Mouse (Mus musculus) heart, embryonic 12.5 days (tissue): Measurements from ENCODE around the gene Hipk2. TPM values are rescaled to one million over a fixed set of nuclear protein-coding genes. Genes with fewer than 3 reads are reported as not detected.
A peak's percentile ranks its signal among the peaks of the same experiment; 100 is the strongest.

ENCODE experiments used
- ATAC-seq: fragments of 200-750 bp; cut with Nextera tagmentation; 2 replicates; pipeline ENCODE4 v1.8.0; 2017; ENCODE audit warnings: moderate TSS enrichment, moderate library complexity; ENCODE audit not compliant: insufficient number of reproducible peaks, low FRiP score
- H3K27ac ChIP-seq: fragments of 300-500 bp; sonication (generic); 2 replicates; pipeline ENCODE4 v1.5.1; 2016; ENCODE audit warnings: mild to moderate bottlenecking, moderate library complexity; ENCODE audit not compliant: poor library complexity, severe bottlenecking
- H3K27me3 ChIP-seq: fragments of 300-500 bp; sonication (generic); replicated peaks from 2 replicates; pipeline ENCODE4 v1.6.1; 2016; ENCODE audit warnings: mild to moderate bottlenecking, moderate library complexity
- H3K36me3 ChIP-seq: fragments of 300-500 bp; sonication (generic); 2 replicates; pipeline ENCODE4 v1.6.1; 2016; ENCODE audit warnings: mild to moderate bottlenecking, moderate library complexity
- H3K4me1 ChIP-seq: fragments of 300-500 bp; sonication (generic); replicated peaks from 2 replicates; pipeline ENCODE4 v1.6.1; 2016; ENCODE audit warnings: mild to moderate bottlenecking
- H3K4me2 ChIP-seq: fragments of 300-500 bp; sonication (generic); 2 replicates; pipeline ENCODE4 v1.6.1; 2016; ENCODE audit warnings: mild to moderate bottlenecking, moderate library complexity
- H3K4me3 ChIP-seq: fragments of 300-500 bp; sonication (generic); 2 replicates; pipeline ENCODE4 v1.5.1; 2016; ENCODE audit warnings: mild to moderate bottlenecking
- H3K9ac ChIP-seq: fragments of 300-500 bp; sonication (generic); 2 replicates; pipeline ENCODE4 v1.6.1; 2016; ENCODE audit warnings: mild to moderate bottlenecking, moderate library complexity
- H3K9me3 ChIP-seq: fragments of 300-500 bp; sonication (generic); replicated peaks from 2 replicates; pipeline ENCODE4 v1.6.1; 2016; ENCODE audit warnings: mild to moderate bottlenecking, moderate library complexity
- WGBS: fragments of 180-500 bp; shearing (Covaris S2); methylation state at CpG from one replicate; pipeline ENCODE4 v1.1.7; 2016; 5-methylcytosine and 5-hydroxymethylcytosine counted together
- polyA plus RNA-seq: library from polyadenylated mRNA; unstranded; fragments of >200 nt; fragmentation: Nextera tagmentation; extraction: Ambion mirVana; gene quantifications from 2 replicates; pipeline ENCODE4 v1.2.1, GENCODE M21; 2016

Gene Hipk2
- polyA plus RNA-seq, 1 experiment from 2014 or later = 12.5 TPM

- H3K4me3 ChIP-seq = no peak overlapping the region
- peaks cover 6% of the 10 kb centered on the region; the same call in 1 of the 2 replicates for H3K36me3 ChIP-seq
- WGBS = 79% methylated on average over 1 of the region's 1 CpGs
- no peaks in the 10 kb centered on the region for H3K9me3 ChIP-seq
- no peak overlapping the region for H3K4me2 ChIP-seq
- no peaks in the 10 kb centered on the region for H3K27me3 ChIP-seq
- no peak for ATAC-seq
- H3K27ac ChIP-seq = no peak overlapping the region
- H3K4me1 ChIP-seq = peaks cover 47% of the 10 kb centered on the region
- H3K9ac ChIP-seq = no peak overlapping the region
Measured at GRCm38 (mm10) chr6:38866357-38866756, 9.6 kb downstream of the Hipk2 start.

GRCm38 (mm10) chr6:38865805-38866204 lies 10.2 kb downstream of the Hipk2 start:
- no peak for ATAC-seq
- Histone ChIP-seq H3K27me3 (no peaks in the 10 kb centered on the region), H3K9ac (no peak overlapping the region), H3K36me3 (peaks cover 6% of the 10 kb centered on the region; the same call in 1 of the 2 replicates), H3K4me2 (no peak overlapping the region), H3K9me3 (no peaks in the 10 kb centered on the region), H3K4me1 (peaks cover 49% of the 10 kb centered on the region), H3K27ac (no peak overlapping the region), H3K4me3 (no peak overlapping the region)

GRCm38 (mm10) chr6:38863595-38863994 lies 12.4 kb downstream of the Hipk2 start:
- Histone ChIP-seq H3K9ac (no peak overlapping the region), H3K27ac (no peak overlapping the region), H3K4me2 (no peak overlapping the region), H3K4me3 (no peak overlapping the region), H3K9me3 (no peaks in the 10 kb centered on the region), H3K4me1 (peaks cover 54% of the 10 kb centered on the region), H3K27me3 (no peaks in the 10 kb centered on the region), H3K36me3 (no peaks in the 10 kb centered on the region)
- WGBS = 29% methylated on average over 3 of the region's 3 CpGs
- ATAC-seq = no peak; the same call in 1 of the 2 replicates

- no peaks in the 10 kb centered on the region for H3K9me3 ChIP-seq
- H3K27me3 ChIP-seq = no peaks in the 10 kb centered on the region
- ATAC-seq = no peak
- WGBS = 61% methylated on average over 2 of the region's 2 CpGs
- no peak overlapping the region for H3K9ac ChIP-seq
- no peak overlapping the region for H3K4me3 ChIP-seq
- no peaks in the 10 kb centered on the region for H3K36me3 ChIP-seq
- H3K27ac ChIP-seq = no peak overlapping the region
- no peak overlapping the region for H3K4me2 ChIP-seq
- peaks cover 38% of the 10 kb centered on the region for H3K4me1 ChIP-seq
Measured at GRCm38 (mm10) chr6:38860301-38860700, 15.7 kb downstream of the Hipk2 start.

GRCm38 (mm10) chr6:38859819-38860218 lies 16.1 kb downstream of the Hipk2 start:
- Histone ChIP-seq H3K27me3 (no peaks in the 10 kb centered on the region), H3K36me3 (no peaks in the 10 kb centered on the region), H3K27ac (no peak overlapping the region), H3K4me1 (peaks cover 33% of the 10 kb centered on the region), H3K9ac (no peak overlapping the region), H3K4me2 (no peak overlapping the region), H3K4me3 (no peak overlapping the region), H3K9me3 (no peaks in the 10 kb centered on the region)
- ATAC-seq = no peak
- 96% methylated on average over 1 of the region's 1 CpGs for WGBS

- Histone ChIP-seq H3K4me2 (no peak overlapping the region), H3K9me3 (0 out of 2 replicates have a peak, but pooled peaks cover 2% of the 10 kb centered on the region), H3K27ac (no peak overlapping the region), H3K4me3 (no peak overlapping the region), H3K27me3 (no peaks in the 10 kb centered on the region), H3K36me3 (no peaks in the 10 kb centered on the region), H3K9ac (no peak overlapping the region), H3K4me1 (peaks cover 62% of the 10 kb centered on the region)
- 72% methylated on average over 5 of the region's 5 CpGs for WGBS
- no peak for ATAC-seq
Measured at GRCm38 (mm10) chr6:38853561-38853992, 22.4 kb downstream of the Hipk2 start.

- Histone ChIP-seq H3K4me1 (peaks cover 80% of the 10 kb centered on the region), H3K9me3 (0 out of 2 replicates have a peak, but pooled peaks cover 2% of the 10 kb centered on the region), H3K9ac (no peak overlapping the region), H3K27ac (no peak overlapping the region), H3K4me3 (no peak overlapping the region), H3K4me2 (no peak overlapping the region), H3K27me3 (no peaks in the 10 kb centered on the region), H3K36me3 (no peaks in the 10 kb centered on the region)
- ATAC-seq = no peak
- WGBS = 79% methylated on average over 2 of the region's 2 CpGs
Measured at GRCm38 (mm10) chr6:38851740-38852139, 24.2 kb downstream of the Hipk2 start.

- Histone ChIP-seq H3K4me1 (peaks cover 86% of the 10 kb centered on the region), H3K4me2 (no peak overlapping the region), H3K27ac (no peak overlapping the region), H3K9ac (no peak overlapping the region), H3K27me3 (no peaks in the 10 kb centered on the region), H3K36me3 (no peaks in the 10 kb centered on the region), H3K9me3 (0 out of 2 replicates have a peak, but pooled peaks cover 2% of the 10 kb centered on the region), H3K4me3 (no peak overlapping the region)
- no peak for ATAC-seq
- WGBS = 88% methylated on average over 6 of the region's 6 CpGs
Measured at GRCm38 (mm10) chr6:38850715-38851259, 25.2 kb downstream of the Hipk2 start.

GRCm38 (mm10) chr6:38847958-38848910 lies 27.7 kb downstream of the Hipk2 start:
- H3K27ac ChIP-seq = no peak overlapping the region
- no peak for ATAC-seq
- H3K4me1 ChIP-seq = peaks cover 81% of the 10 kb centered on the region

GRCm38 (mm10) chr6:38847447-38847846 lies 28.5 kb downstream of the Hipk2 start:
- 27% methylated on average over 1 of the region's 1 CpGs for WGBS
- no peaks in the 10 kb centered on the region for H3K36me3 ChIP-seq
- H3K4me2 ChIP-seq = no peak overlapping the region
- ATAC-seq = no peak
- no peak overlapping the region for H3K4me3 ChIP-seq
- peak overlapping the region; percentile 33; the same call in 1 of the 2 replicates for H3K27ac ChIP-seq
- H3K27me3 ChIP-seq = no peaks in the 10 kb centered on the region
- no peak overlapping the region for H3K9ac ChIP-seq
- H3K9me3 ChIP-seq = 0 out of 2 replicates have a peak, but pooled peaks cover 2% of the 10 kb centered on the region
- peaks cover 78% of the 10 kb centered on the region for H3K4me1 ChIP-seq

More at GRCm38 (mm10) chr6:38847958-38848910, 27.7 kb downstream of the Hipk2 start:
- H3K27me3 ChIP-seq = no peaks in the 10 kb centered on the region
- H3K4me2 ChIP-seq = no peak overlapping the region
- H3K36me3 ChIP-seq = no peaks in the 10 kb centered on the region
- 77% methylated on average over 3 of the region's 3 CpGs for WGBS
- H3K4me3 ChIP-seq = no peak overlapping the region
- H3K9me3 ChIP-seq = 0 out of 2 replicates have a peak, but pooled peaks cover 2% of the 10 kb centered on the region
- no peak overlapping the region for H3K9ac ChIP-seq
